Mouse (Mus musculus): ENCODE measurements around the gene Tmem19. TPM values are rescaled to one million over a fixed set of nuclear protein-coding genes. Genes with fewer than 3 reads are reported as not detected.
A peak's percentile ranks its signal among the peaks of the same experiment; 100 is the strongest.

Gene Tmem19
- total and polyA plus RNA-seq, 2 experiments from 2014 or later: 6.0 to 21.6 TPM

DNA sequence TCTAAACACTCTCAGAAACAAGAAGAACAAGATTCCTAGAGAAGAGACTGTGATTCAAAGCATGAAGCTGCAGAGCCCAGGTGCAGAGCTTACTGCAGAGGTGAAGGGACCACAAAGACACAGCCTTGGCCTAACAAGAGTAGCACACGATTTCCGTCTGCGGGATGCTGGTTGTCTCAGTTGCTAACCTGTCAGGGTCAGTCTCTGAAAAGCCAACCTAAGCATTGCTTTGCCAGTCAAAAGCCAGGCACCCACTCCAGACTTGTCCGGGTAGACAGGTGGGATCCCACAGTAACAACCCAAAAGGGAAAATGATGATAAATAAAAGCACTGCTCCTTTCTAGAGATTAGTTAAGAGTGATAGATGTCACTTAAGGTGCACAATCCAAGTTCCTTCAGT, 53.1 kb downstream of the Tmem19 start:
- TF ChIP-seq EP300 (IDR thresholded peaks at IDR 0.05; ENCODE audit: low read depth): no peak
- ATAC-seq (ENCODE audit: insufficient read depth, low read depth) (no peak), DNase-seq (ENCODE audit: low spot score) (no peak)
- no peaks in the 10 kb centered on the region for H3K27me3 ChIP-seq (ENCODE audit: control insufficient read depth, insufficient read depth, low read length)
- H3K4me1 ChIP-seq (ENCODE audit: control insufficient read depth, insufficient read depth): peaks cover 43% of the 10 kb centered on the region
- no peak overlapping the region for H3K9ac ChIP-seq (replicated peaks; ENCODE audit: low read depth, low read length)
- H3K4me2 ChIP-seq (ENCODE audit: low read depth, low read length): no peak overlapping the region
- WGBS: 87% methylated on average over 4 of the region's 4 CpGs
- H3K36me3 ChIP-seq (replicated peaks; ENCODE audit: control insufficient read depth, insufficient read depth, low read length): no peaks in the 10 kb centered on the region
- H3K9me3 ChIP-seq (replicated peaks; ENCODE audit: control insufficient read depth, low read length): no peaks in the 10 kb centered on the region
- H3K27ac ChIP-seq (ENCODE audit: low read depth): 0 out of 2 replicates have a peak overlapping the region, but pooled peaks have one; percentile 49
- H3K4me3 ChIP-seq (ENCODE audit: low read depth, low read length): no peak overlapping the region

DNA sequence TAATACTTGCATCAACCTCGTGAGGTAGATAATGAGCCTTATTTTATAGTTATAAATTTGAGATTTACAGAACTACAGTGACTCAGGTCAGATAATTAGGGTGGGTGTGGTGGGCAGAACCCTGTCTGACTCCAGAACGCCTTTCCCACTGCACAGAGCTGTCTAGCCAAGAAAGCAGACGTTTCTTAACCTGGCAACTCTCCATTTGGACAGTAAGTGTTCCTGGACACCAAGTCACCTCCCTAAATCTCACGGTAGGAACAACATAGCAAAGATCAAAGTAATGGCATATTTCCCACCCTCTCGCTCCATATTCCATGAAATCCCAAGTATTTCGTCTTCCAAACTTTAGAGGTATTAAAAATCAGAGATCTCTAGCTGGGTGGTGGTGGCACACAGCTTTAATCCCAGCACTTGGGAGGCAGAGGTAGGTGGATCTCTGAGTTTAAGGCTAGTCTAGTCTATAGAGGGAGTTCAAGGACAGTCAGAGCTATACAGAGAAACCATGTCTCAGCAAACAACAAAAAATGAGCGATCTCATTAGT, 54.9 kb downstream of the Tmem19 start:
- H3K4me1 ChIP-seq (ENCODE audit: control insufficient read depth, insufficient read depth): peaks cover 26% of the 10 kb centered on the region
- no peak for ATAC-seq (ENCODE audit: insufficient read depth, low read depth)
- no peak for DNase-seq (ENCODE audit: low spot score)
- H3K36me3 ChIP-seq (replicated peaks; ENCODE audit: control insufficient read depth, insufficient read depth, low read length): peaks cover 8% of the 10 kb centered on the region
- no peaks in the 10 kb centered on the region for H3K27me3 ChIP-seq (ENCODE audit: control insufficient read depth, insufficient read depth, low read length)
- H3K4me3 ChIP-seq (ENCODE audit: low read depth, low read length): no peak overlapping the region
- no peak overlapping the region for H3K27ac ChIP-seq (ENCODE audit: low read depth)
- no peak overlapping the region for H3K9ac ChIP-seq (replicated peaks; ENCODE audit: low read depth, low read length)
- no peak overlapping the region for H3K4me2 ChIP-seq (ENCODE audit: low read depth, low read length)
- H3K9me3 ChIP-seq (replicated peaks; ENCODE audit: control insufficient read depth, low read length): no peaks in the 10 kb centered on the region
- WGBS: 69% methylated on average over 7 of the region's 7 CpGs
- TF ChIP-seq EP300 (IDR thresholded peaks at IDR 0.05; ENCODE audit: low read depth): no peak

DNA sequence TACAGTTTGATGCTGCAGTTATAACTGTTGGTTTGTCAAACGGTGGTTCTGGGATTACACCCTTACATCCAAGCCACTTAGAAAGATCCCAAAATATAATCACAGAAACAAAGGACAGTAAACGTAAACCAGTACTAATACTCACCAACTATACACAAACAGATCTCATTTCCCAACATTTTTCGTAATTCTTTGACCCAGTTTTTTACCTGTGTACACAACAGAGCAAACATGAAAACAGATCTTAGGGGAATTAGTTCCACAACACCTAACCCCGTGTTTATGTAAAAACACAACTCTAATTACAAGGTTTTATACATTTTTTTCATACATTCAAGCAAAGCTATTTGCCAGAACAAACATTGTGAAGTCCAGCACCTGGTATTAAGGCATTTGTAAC, 63.6 kb downstream of the Tmem19 start:
- WGBS: 87% methylated on average over 4 of the region's 4 CpGs
- H3K4me2 ChIP-seq (ENCODE audit: low read depth, low read length): no peak overlapping the region
- no peak overlapping the region for H3K9ac ChIP-seq (replicated peaks; ENCODE audit: low read depth, low read length)
- DNase-seq (ENCODE audit: low spot score): no peak
- H3K4me3 ChIP-seq (ENCODE audit: low read depth, low read length): no peak overlapping the region
- H3K27me3 ChIP-seq (ENCODE audit: control insufficient read depth, insufficient read depth, low read length): no peaks in the 10 kb centered on the region
- no peaks in the 10 kb centered on the region for H3K4me1 ChIP-seq (ENCODE audit: control insufficient read depth, insufficient read depth)
- TF ChIP-seq CTCF (IDR thresholded peaks at IDR 0.05; ENCODE audit: low read depth) (no peak), EP300 (IDR thresholded peaks at IDR 0.05; ENCODE audit: low read depth) (no peak)
- H3K27ac ChIP-seq (ENCODE audit: low read depth): no peak overlapping the region
- no peaks in the 10 kb centered on the region for H3K9me3 ChIP-seq (replicated peaks; ENCODE audit: control insufficient read depth, low read length)
- peaks cover 78% of the 10 kb centered on the region for H3K36me3 ChIP-seq (replicated peaks; ENCODE audit: control insufficient read depth, insufficient read depth, low read length)
- ATAC-seq (ENCODE audit: insufficient read depth, low read depth): no peak

DNA sequence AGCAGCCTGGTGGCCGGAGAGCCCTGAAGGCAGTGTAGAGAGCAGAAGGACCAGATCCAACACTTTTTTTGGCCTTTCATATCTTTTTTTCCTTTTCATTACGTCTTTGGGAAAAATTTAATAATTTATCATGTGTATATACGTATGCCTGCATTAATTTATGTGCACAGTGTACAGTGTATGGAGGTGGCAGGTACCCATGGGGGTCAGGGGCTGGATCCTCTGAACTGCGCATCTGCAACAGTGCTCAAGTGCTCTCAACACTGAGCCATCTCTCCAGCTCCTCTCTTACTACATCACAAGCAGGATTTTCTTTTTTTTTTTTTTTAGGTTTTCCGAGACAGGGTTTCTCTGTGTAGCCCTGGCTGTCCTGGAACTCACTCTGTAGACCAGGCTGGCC, 64.7 kb downstream of the Tmem19 start:
- Histone ChIP-seq H3K9ac (replicated peaks; ENCODE audit: low read depth, low read length) (no peak overlapping the region), H3K27me3 (ENCODE audit: control insufficient read depth, insufficient read depth, low read length) (no peaks in the 10 kb centered on the region), H3K4me3 (ENCODE audit: low read depth, low read length) (no peak overlapping the region), H3K27ac (ENCODE audit: low read depth) (no peak overlapping the region), H3K9me3 (replicated peaks; ENCODE audit: control insufficient read depth, low read length) (no peaks in the 10 kb centered on the region), H3K36me3 (replicated peaks; ENCODE audit: control insufficient read depth, insufficient read depth, low read length) (peaks cover 83% of the 10 kb centered on the region), H3K4me1 (ENCODE audit: control insufficient read depth, insufficient read depth) (no peaks in the 10 kb centered on the region), H3K4me2 (ENCODE audit: low read depth, low read length) (no peak overlapping the region)
- WGBS: 90% methylated on average over 5 of the region's 5 CpGs
- no peak for ATAC-seq (ENCODE audit: insufficient read depth, low read depth)
- TF ChIP-seq CTCF (IDR thresholded peaks at IDR 0.05; ENCODE audit: low read depth): no peak
- TF ChIP-seq EP300 (IDR thresholded peaks at IDR 0.05; ENCODE audit: low read depth): no peak
- DNase-seq (ENCODE audit: low spot score): no peak

DNA sequence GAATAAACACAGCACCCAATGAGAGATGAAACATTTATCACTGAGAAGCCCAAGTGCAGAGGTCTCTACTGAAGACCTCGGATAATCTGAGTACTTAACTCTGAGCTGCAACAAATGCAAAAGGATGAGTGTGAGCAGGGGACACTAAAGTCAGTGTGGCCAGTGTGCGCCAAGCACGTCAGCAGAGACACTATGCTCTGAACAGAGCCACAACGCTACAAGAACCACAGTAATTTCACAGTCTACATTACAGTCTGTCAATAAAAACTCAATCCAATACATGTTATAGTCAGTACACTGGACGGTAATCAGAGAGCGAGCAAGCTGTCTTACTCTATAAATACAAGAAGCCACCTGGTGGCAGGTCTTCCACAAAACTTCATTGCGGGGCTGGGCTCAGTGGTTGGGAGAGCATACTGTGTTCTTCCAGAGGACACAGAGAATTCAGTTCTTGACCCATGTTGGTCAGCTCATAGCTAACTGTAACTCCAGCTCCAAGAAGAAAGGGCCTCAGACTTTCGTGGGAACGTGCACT, 65.8 kb downstream of the Tmem19 start:
- H3K27me3 ChIP-seq (ENCODE audit: control insufficient read depth, insufficient read depth, low read length): no peaks in the 10 kb centered on the region
- H3K9me3 ChIP-seq (replicated peaks; ENCODE audit: control insufficient read depth, low read length): no peaks in the 10 kb centered on the region
- H3K4me2 ChIP-seq (ENCODE audit: low read depth, low read length): no peak overlapping the region
- 71% methylated on average over 9 of the region's 9 CpGs for WGBS
- H3K36me3 ChIP-seq (replicated peaks; ENCODE audit: control insufficient read depth, insufficient read depth, low read length): peaks cover 88% of the 10 kb centered on the region
- no peak overlapping the region for H3K9ac ChIP-seq (replicated peaks; ENCODE audit: low read depth, low read length)
- peak; percentile 33 for TF ChIP-seq CTCF (IDR thresholded peaks at IDR 0.05; ENCODE audit: low read depth)
- no peak for TF ChIP-seq EP300 (IDR thresholded peaks at IDR 0.05; ENCODE audit: low read depth)
- H3K4me1 ChIP-seq (ENCODE audit: control insufficient read depth, insufficient read depth): no peaks in the 10 kb centered on the region
- H3K27ac ChIP-seq (ENCODE audit: low read depth): no peak overlapping the region
- DNase-seq (ENCODE audit: low spot score) (no peak), ATAC-seq (ENCODE audit: insufficient read depth, low read depth) (no peak)
- no peak overlapping the region for H3K4me3 ChIP-seq (ENCODE audit: low read depth, low read length)

DNA sequence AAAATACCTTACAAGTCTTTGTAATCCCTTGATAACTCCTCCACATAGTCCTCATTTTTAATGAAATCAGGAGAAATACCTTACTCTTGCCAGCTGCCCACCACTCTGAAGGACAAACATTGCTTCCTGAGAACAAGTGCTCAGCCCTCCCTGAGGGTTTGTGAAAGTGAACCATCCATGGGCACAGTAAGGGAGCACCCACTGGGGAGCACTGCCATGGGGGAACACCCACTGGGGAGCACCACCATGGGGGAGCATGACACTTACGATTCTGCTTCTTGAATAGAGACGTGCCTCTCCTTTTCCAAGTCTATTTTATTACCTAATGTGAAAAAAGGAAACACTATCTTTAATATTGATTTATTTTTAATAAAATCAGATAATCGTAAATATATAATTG, 67.1 kb downstream of the Tmem19 start:
- Histone ChIP-seq H3K4me2 (ENCODE audit: low read depth, low read length) (no peak overlapping the region), H3K4me1 (ENCODE audit: control insufficient read depth, insufficient read depth) (no peaks in the 10 kb centered on the region), H3K4me3 (ENCODE audit: low read depth, low read length) (no peak overlapping the region), H3K36me3 (replicated peaks; ENCODE audit: control insufficient read depth, insufficient read depth, low read length) (peaks cover 80% of the 10 kb centered on the region), H3K9me3 (replicated peaks; ENCODE audit: control insufficient read depth, low read length) (no peaks in the 10 kb centered on the region), H3K9ac (replicated peaks; ENCODE audit: low read depth, low read length) (no peak overlapping the region), H3K27ac (ENCODE audit: low read depth) (no peak overlapping the region), H3K27me3 (ENCODE audit: control insufficient read depth, insufficient read depth, low read length) (no peaks in the 10 kb centered on the region)
- no peak for TF ChIP-seq CTCF (IDR thresholded peaks at IDR 0.05; ENCODE audit: low read depth)
- no peak for TF ChIP-seq EP300 (IDR thresholded peaks at IDR 0.05; ENCODE audit: low read depth)
- DNase-seq (ENCODE audit: low spot score) (no peak), ATAC-seq (ENCODE audit: insufficient read depth, low read depth) (no peak)
- 92% methylated on average over 3 of the region's 3 CpGs for WGBS
